Mouse (Mus musculus): Measurements from ENCODE around the gene Sv2c.

DNA sequence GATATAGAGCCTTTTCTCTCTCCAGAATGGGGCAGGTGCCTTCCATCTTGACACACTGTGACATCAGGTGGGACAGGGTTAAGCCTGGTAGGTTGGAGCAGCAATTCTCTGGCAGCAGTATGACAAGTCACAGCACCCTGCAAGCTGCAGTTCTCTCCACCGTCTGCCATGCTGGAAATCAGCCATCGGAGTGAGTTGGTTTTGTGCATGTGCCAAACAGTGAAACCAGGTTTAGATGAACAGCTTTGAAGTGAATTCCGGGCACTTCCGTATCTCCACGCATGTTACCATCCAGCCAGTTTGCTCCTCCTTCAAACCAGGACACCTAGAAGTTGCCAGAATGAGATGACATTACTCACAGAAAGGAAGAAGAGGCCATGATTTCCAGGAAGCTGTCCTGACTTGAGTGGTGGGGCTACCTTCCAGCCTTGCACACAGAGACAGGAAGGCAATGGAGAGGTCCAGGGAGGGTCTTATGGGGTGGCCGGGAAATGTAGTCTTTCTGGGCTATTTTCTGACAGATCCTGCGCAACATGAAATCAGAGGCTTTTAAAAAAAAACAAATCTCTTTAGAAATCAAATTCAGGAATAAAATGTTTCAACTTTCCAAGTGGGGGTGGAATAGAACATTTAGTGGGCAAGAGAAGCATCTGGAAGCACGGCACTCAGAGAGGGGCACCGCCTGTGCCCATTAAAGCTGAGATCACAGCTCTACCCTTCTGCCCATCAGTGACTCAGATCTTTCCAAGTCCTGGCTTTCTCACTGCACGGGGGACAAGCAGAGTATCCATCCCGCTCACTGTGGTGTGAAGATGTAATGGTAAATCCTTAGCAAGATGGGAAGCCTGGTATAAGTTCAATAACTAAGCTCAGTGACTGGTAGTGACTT lies 220.0 kb downstream of the Sv2c start:
- TF ChIP-seq POLR2A (IDR thresholded peaks at IDR 0.05; ENCODE audit: low read depth, low read length), result no peak
- TF ChIP-seq CTCF (IDR thresholded peaks at IDR 0.05; ENCODE audit: extremely low read depth, insufficient read depth, insufficient read length, insufficient replicate concordance), result no peak

Data from spleen, adult 2 months (tissue).